Mouse (Mus musculus) kidney, adult 11 months (tissue): Measurements from ENCODE around the gene Slc25a34.

Experiments
- DNase-seq: peaks from one replicate; pipeline ENCODE4 v3.0.0; 2022

The Slc25a34 gene

GRCm38 (mm10) chr4:141616811-141617210 is 6.8 kb downstream of the Slc25a34 start:
- no peak for DNase-seq

GRCm38 (mm10) chr4:141614946-141615345 is 8.7 kb downstream of the Slc25a34 start:
- DNase-seq, result no peak

- no peak for DNase-seq
Measured at GRCm38 (mm10) chr4:141609538-141609937, 14.1 kb downstream of the Slc25a34 start.

- DNase-seq, result peak; percentile 66
Measured at GRCm38 (mm10) chr4:141605861-141606260, 17.8 kb downstream of the Slc25a34 start, which contains the start of gene Fblim1. Gene Fblim1 (minus strand): TSS chr4:141606096.

GRCm38 (mm10) chr4:141605421-141605820 is 18.2 kb downstream of the Slc25a34 start:
- no peak for DNase-seq

- peak; percentile 83 for DNase-seq
Measured at GRCm38 (mm10) chr4:141604493-141604892, 19.1 kb downstream of the Slc25a34 start.

- no peak for DNase-seq
Measured at GRCm38 (mm10) chr4:141603921-141604320, 19.7 kb downstream of the Slc25a34 start.

GRCm38 (mm10) chr4:141602523-141603223 is 20.9 kb downstream of the Slc25a34 start:
- DNase-seq, result no peak

- no peak for DNase-seq
Measured at GRCm38 (mm10) chr4:141601148-141601862, 22.3 kb downstream of the Slc25a34 start.

- no peak for DNase-seq
Measured at GRCm38 (mm10) chr4:141600364-141600763, 23.3 kb downstream of the Slc25a34 start.

- DNase-seq, result no peak
Measured at GRCm38 (mm10) chr4:141599251-141600141, 24.1 kb downstream of the Slc25a34 start.

- DNase-seq, result no peak
Measured at GRCm38 (mm10) chr4:141598894-141599250, 24.7 kb downstream of the Slc25a34 start.

- peak; percentile 40 for DNase-seq
Measured at GRCm38 (mm10) chr4:141598199-141598893, 25.3 kb downstream of the Slc25a34 start.

- no peak for DNase-seq
Measured at GRCm38 (mm10) chr4:141596700-141597328, 26.8 kb downstream of the Slc25a34 start.

- DNase-seq, result peak; percentile 59
Measured at GRCm38 (mm10) chr4:141595605-141596268, 27.9 kb downstream of the Slc25a34 start.

GRCm38 (mm10) chr4:141595138-141595537 is 28.5 kb downstream of the Slc25a34 start:
- no peak for DNase-seq

- no peak for DNase-seq
Measured at GRCm38 (mm10) chr4:141591547-141591946, 32.1 kb downstream of the Slc25a34 start.

GRCm38 (mm10) chr4:141583919-141584318 is 39.7 kb downstream of the Slc25a34 start:
- no peak for DNase-seq

GRCm38 (mm10) chr4:141581051-141581450 is 42.6 kb downstream of the Slc25a34 start:
- no peak for DNase-seq

GRCm38 (mm10) chr4:141578833-141579232 is 44.8 kb downstream of the Slc25a34 start:
- DNase-seq, result no peak

GRCm38 (mm10) chr4:141576877-141577276 is 46.7 kb downstream of the Slc25a34 start:
- no peak for DNase-seq

- DNase-seq, result no peak
Measured at GRCm38 (mm10) chr4:141576404-141576803, 47.2 kb downstream of the Slc25a34 start.
